Mouse (Mus musculus): ENCODE results near the gene Mlh1. TPM values are rescaled to one million over a fixed set of nuclear protein-coding genes. Genes with fewer than 3 reads are reported as not detected.
A peak's percentile ranks its signal among the peaks of the same experiment; 100 is the strongest.

Gene Mlh1
- 22.4 and 30.9 TPM in 2 replicates for total RNA-seq (2015)
- 27.3 and 38.4 TPM in 2 replicates for total RNA-seq (2017)

GRCm38 (mm10) chr9:111271434-111272160, at the start of gene Mlh1, which contains the start of gene Epm2aip1:
Gene Mlh1, minus strand, starts transcription at chr9:111271791.
Gene Epm2aip1, plus strand, starts transcription at chr9:111271929.
- ATAC-seq (ENCODE audit: poor library complexity, severe bottlenecking): peak; percentile 89

GRCm38 (mm10) chr9:111320912-111321311, 49.3 kb upstream of the Mlh1 start:
- no peak for ATAC-seq (ENCODE audit: poor library complexity, severe bottlenecking)

- ATAC-seq (ENCODE audit: poor library complexity, severe bottlenecking): peak; percentile 70
These were observed 42.6 kb upstream of the Mlh1 start for GRCm38 (mm10) chr9:111314219-111314618.

- no peak for ATAC-seq (ENCODE audit: poor library complexity, severe bottlenecking)
These were observed 42.2 kb upstream of the Mlh1 start for GRCm38 (mm10) chr9:111313793-111314192.

GRCm38 (mm10) chr9:111313299-111313698, 41.7 kb upstream of the Mlh1 start:
- ATAC-seq (ENCODE audit: poor library complexity, severe bottlenecking): no peak

- ATAC-seq (ENCODE audit: poor library complexity, severe bottlenecking): no peak
These were observed 41.0 kb upstream of the Mlh1 start for GRCm38 (mm10) chr9:111312442-111313141.

GRCm38 (mm10) chr9:111311843-111312441, 40.4 kb upstream of the Mlh1 start:
- ATAC-seq (ENCODE audit: poor library complexity, severe bottlenecking): no peak

GRCm38 (mm10) chr9:111311031-111311842, 39.6 kb upstream of the Mlh1 start, which contains the start of gene Trank1:
Gene Trank1, plus strand, starts transcription at chr9:111311739.
- ATAC-seq (ENCODE audit: poor library complexity, severe bottlenecking): no peak

- no peak for ATAC-seq (ENCODE audit: poor library complexity, severe bottlenecking)
These were observed 34.6 kb upstream of the Mlh1 start for GRCm38 (mm10) chr9:111306142-111306541.

GRCm38 (mm10) chr9:111304036-111304435, 32.4 kb upstream of the Mlh1 start:
- ATAC-seq (ENCODE audit: poor library complexity, severe bottlenecking): no peak

- ATAC-seq (ENCODE audit: poor library complexity, severe bottlenecking): no peak
These were observed 30.7 kb upstream of the Mlh1 start for GRCm38 (mm10) chr9:111302196-111302831.

GRCm38 (mm10) chr9:111298606-111299005, 27.0 kb upstream of the Mlh1 start:
- no peak for ATAC-seq (ENCODE audit: poor library complexity, severe bottlenecking)

- no peak for ATAC-seq (ENCODE audit: poor library complexity, severe bottlenecking)
These were observed 24.8 kb upstream of the Mlh1 start for GRCm38 (mm10) chr9:111296433-111296832.

GRCm38 (mm10) chr9:111295323-111295722, 23.7 kb upstream of the Mlh1 start:
- ATAC-seq (ENCODE audit: poor library complexity, severe bottlenecking): no peak

- no peak for ATAC-seq (ENCODE audit: poor library complexity, severe bottlenecking)
These were observed 23.3 kb upstream of the Mlh1 start for GRCm38 (mm10) chr9:111294911-111295310.

- no peak for ATAC-seq (ENCODE audit: poor library complexity, severe bottlenecking)
These were observed 21.6 kb upstream of the Mlh1 start for GRCm38 (mm10) chr9:111293234-111293633.

GRCm38 (mm10) chr9:111290539-111291100, 19.0 kb upstream of the Mlh1 start:
- ATAC-seq (ENCODE audit: poor library complexity, severe bottlenecking): no peak

GRCm38 (mm10) chr9:111289832-111290339, 18.3 kb upstream of the Mlh1 start:
- ATAC-seq (ENCODE audit: poor library complexity, severe bottlenecking): peak; percentile 99

- ATAC-seq (ENCODE audit: poor library complexity, severe bottlenecking): peak; percentile 36
These were observed 17.8 kb upstream of the Mlh1 start for GRCm38 (mm10) chr9:111289294-111289831.

Measured in megakaryocyte, adult 5-6 weeks (primary cell).